Mouse (Mus musculus) ES-E14 (cell line): ENCODE measurements around the gene Eif2b1. TPM values are rescaled to one million over a fixed set of nuclear protein-coding genes. Genes with fewer than 3 reads are reported as not detected.

ENCODE experiments used
- DNase-seq: peaks from one replicate; pipeline ENCODE4 v3.0.0-alpha.2; 2013; ENCODE audit warnings: low read depth, low spot score
- H3K27ac ChIP-seq: 2 replicates; pipeline ENCODE4 v1.5.1; 2012; ENCODE audit warnings: low read depth, mild to moderate bottlenecking, low read length, moderate library complexity, mixed read lengths; ENCODE audit not compliant: poor library complexity, insufficient read depth, severe bottlenecking
- H3K36me3 ChIP-seq: 2 replicates; pipeline ENCODE4 v1.6.1; 2012; ENCODE audit warnings: mild to moderate bottlenecking, low read length, moderate library complexity, mixed read lengths; ENCODE audit not compliant: control insufficient read depth, poor library complexity, insufficient read depth, severe bottlenecking
- H3K4me1 ChIP-seq, 2 experiments: fragments of 150-350 bp in 1 of 2; sonication (generic) in 1 of 2; 2 replicates each; pipeline ENCODE4 v1.6.1; 2012; ENCODE audit warnings: low read length in 2 of 2, mild to moderate bottlenecking in 1 of 2, mixed read lengths in 1 of 2; ENCODE audit not compliant: control insufficient read depth in 2 of 2, insufficient read depth in 2 of 2, poor library complexity in 1 of 2
- H3K4me3 ChIP-seq, 2 experiments: fragments of 150-350 bp in 1 of 2; sonication (generic) in 1 of 2; 2 replicates each; pipeline ENCODE4 v1.5.1; 2012; ENCODE audit warnings: low read length in 2 of 2, low read depth in 1 of 2, mild to moderate bottlenecking in 1 of 2, mixed read lengths in 1 of 2; ENCODE audit not compliant: insufficient read depth in 1 of 2, poor library complexity in 1 of 2, severe bottlenecking in 1 of 2
- H3K9ac ChIP-seq: 2 replicates; pipeline ENCODE4 v1.6.1; 2012; ENCODE audit warnings: low read depth, mild to moderate bottlenecking, low read length, mixed read lengths; ENCODE audit not compliant: poor library complexity, insufficient read depth, severe bottlenecking
- H3K9me3 ChIP-seq: fragments of 150-350 bp; sonication (generic); 2 replicates; pipeline ENCODE4 v1.6.1; 2012; ENCODE audit warnings: low read depth, mild to moderate bottlenecking, low read length; ENCODE audit not compliant: control insufficient read depth, insufficient read depth
- CHD2 ChIP-seq: IDR thresholded peaks from 2 replicates; pipeline ENCODE4 v1.6.1; 2014; ENCODE audit warnings: mild to moderate bottlenecking, low read depth, low read length, inconsistent platforms
- HCFC1 ChIP-seq: IDR thresholded peaks from 2 replicates; pipeline ENCODE4 v1.6.1; 2012; ENCODE audit warnings: low read length, inconsistent platforms, borderline replicate concordance; ENCODE audit not compliant: insufficient read depth
- MAFK ChIP-seq: IDR thresholded peaks from 2 replicates; pipeline ENCODE4 v1.6.1; 2014; ENCODE audit warnings: mild to moderate bottlenecking, low read depth, low read length, inconsistent platforms; ENCODE audit not compliant: insufficient read depth
- ZC3H11A ChIP-seq: IDR thresholded peaks from 2 replicates; pipeline ENCODE4 v1.6.1; 2012; ENCODE audit warnings: low read depth, mild to moderate bottlenecking, inconsistent platforms, low read length, borderline replicate concordance
- ZNF384 ChIP-seq: IDR thresholded peaks from 2 replicates; pipeline ENCODE4 v1.6.1; 2012; ENCODE audit warnings: low read depth, low read length, inconsistent platforms
- in situ Hi-C, 2 experiments: fragments of 600-800 bp; cut with MboI; formaldehyde crosslinking; loops; one replicate each; pipeline ENCODE4 v1.15.1; 2025; ENCODE audit warnings: low sequenced_read_pairs in 2 of 2, inconsistent platforms in 1 of 2; ENCODE audit not compliant: unreplicated experiment in 2 of 2
- total RNA-seq: library from RNA; depleted of rRNA; stranded (reverse); fragments of 300-350 nt; gene quantifications from 2 replicates; pipeline ENCODE4 v1.2.3, GENCODE M21; 2012

Gene Eif2b1
- total RNA-seq, 1 experiment = 60.4 TPM

DNA sequence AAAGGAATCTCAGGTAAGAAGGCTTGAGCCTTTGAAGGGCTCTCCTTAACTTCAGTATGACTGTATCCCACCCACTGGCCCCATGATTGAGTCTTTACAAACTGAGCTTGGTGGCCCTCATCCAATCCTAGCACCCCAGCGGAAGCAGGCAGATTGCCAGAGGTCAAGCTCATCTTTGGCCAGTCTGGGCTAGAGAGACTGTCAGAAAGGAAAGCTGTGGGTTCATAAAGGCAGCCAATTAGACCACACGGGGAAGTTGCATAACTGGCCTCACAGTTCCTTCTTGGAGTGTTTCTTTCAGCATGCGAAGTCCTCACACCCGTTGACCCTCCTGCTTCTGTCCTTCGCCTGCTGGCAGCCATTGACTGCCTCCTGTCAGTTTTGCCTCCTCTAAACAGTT is 3.6 kb upstream of the Eif2b1 start:
- TF ChIP-seq HCFC1 (no peak), CHD2 (no peak), MAFK (no peak), ZC3H11A (no peak), ZNF384 (no peak)
- H3K36me3 ChIP-seq = peaks cover 22% of the 10 kb centered on the region
- DNase-seq = no peak

DNA sequence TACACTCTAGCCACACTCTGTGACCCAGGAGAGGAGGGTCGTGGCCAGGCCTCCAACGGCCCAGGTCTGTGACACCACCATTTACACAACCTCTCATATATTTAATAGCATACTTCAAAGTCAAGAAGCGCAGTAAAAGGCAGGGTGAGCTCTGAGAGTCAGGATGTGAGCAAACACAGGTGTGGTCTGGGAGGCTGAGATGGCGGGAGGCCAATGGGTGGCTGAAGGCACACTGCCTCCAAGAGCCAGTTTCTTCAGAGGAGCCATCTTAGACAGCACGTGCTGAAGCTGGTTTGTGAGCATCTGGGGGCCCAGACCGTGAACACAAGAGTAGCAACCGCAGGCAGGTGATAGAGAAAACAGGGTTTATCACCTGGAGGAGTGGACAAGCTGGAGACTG is 3.5 kb downstream of the Eif2b1 start:
- DNase-seq = no peak
- Histone ChIP-seq H3K27ac (no peak overlapping the region), H3K9me3 (no peaks in the 10 kb centered on the region; the same call in 1 of the 2 replicates), H3K4me3 (no peak overlapping the region), H3K9ac (no peak overlapping the region), H3K4me1 (peaks cover 0 to 4% of the 10 kb centered on the region in 2 experiments; a peak in 2 of 4 replicates), H3K36me3 (peaks cover 51% of the 10 kb centered on the region)
- in situ Hi-C loops = no loop called here
- TF ChIP-seq HCFC1 (no peak), MAFK (no peak), ZC3H11A (no peak), ZNF384 (no peak), CHD2 (no peak)

More for the DNA sequence above, 3.6 kb upstream of the Eif2b1 start:
- Histone ChIP-seq H3K4me3 (no peak overlapping the region), H3K4me1 (peaks cover 0 to 4% of the 10 kb centered on the region in 2 experiments; a peak in 2 of 4 replicates), H3K27ac (no peak overlapping the region), H3K9me3 (no peaks in the 10 kb centered on the region), H3K9ac (no peak overlapping the region)
- in situ Hi-C loops = no loop called here

DNA sequence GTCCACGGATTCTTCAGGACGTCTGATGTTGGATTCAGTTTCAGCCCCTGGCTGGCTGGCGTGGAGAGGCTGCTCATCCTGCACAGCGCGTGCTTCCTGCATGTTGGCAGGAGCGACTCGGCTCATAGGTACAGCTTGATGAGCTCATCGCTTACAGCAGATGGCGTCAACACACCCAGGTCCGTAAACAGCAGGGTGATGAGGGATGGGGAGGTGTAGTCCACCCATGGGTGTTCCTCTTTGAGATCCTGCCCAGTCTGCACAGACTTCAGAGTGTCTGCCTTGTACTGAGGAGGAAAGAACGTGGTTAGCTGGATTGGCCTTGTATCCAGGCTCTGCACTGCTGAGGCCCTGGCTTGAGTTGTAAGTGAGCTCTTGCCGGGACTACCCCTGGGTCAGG is 7.9 kb downstream of the Eif2b1 start:
- no peak for DNase-seq
- Histone ChIP-seq H3K9me3 (no peaks in the 10 kb centered on the region; the same call in 1 of the 2 replicates), H3K4me3 (no peak overlapping the region), H3K36me3 (peaks cover 64% of the 10 kb centered on the region), H3K9ac (no peak overlapping the region), H3K27ac (no peak overlapping the region), H3K4me1 (peaks cover 0 to 1% of the 10 kb centered on the region in 2 experiments; a peak in 1 of 4 replicates)
- in situ Hi-C loops = no loop called here
- no peak for TF ChIP-seq MAFK
- TF ChIP-seq HCFC1 = no peak
- no peak for TF ChIP-seq ZC3H11A
- no peak for TF ChIP-seq CHD2
- no peak for TF ChIP-seq ZNF384

DNA sequence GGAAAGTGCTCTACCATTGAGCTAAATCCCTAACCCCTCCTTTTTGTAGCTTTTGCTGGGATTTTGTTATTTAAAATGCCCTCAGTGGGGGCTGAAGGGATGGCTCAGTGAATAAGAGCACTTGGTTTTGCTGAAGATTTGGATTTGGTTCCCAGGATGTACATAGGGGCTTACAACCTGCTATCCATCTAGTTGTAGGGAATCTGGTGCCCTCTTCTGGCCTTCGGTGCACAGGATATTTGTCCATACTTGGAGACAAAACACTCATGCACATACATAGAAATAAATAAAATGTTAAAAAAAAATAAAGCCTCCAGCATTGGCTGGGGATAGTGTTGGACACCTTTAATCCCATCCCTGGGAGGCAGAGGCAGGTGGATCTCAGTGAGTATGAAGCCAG is 23.8 kb downstream of the Eif2b1 start:
- Histone ChIP-seq H3K9ac (no peak overlapping the region), H3K9me3 (no peaks in the 10 kb centered on the region), H3K36me3 (peaks cover 20% of the 10 kb centered on the region), H3K27ac (no peak overlapping the region), H3K4me3 (no peak overlapping the region), H3K4me1 (peaks cover 0 to 2% of the 10 kb centered on the region in 2 experiments; a peak in 1 of 4 replicates)
- no peak for TF ChIP-seq MAFK
- TF ChIP-seq CHD2 = no peak
- TF ChIP-seq ZNF384 = no peak
- no peak for TF ChIP-seq ZC3H11A
- TF ChIP-seq HCFC1 = no peak
- in situ Hi-C loops = no loop called here
- no peak for DNase-seq

DNA sequence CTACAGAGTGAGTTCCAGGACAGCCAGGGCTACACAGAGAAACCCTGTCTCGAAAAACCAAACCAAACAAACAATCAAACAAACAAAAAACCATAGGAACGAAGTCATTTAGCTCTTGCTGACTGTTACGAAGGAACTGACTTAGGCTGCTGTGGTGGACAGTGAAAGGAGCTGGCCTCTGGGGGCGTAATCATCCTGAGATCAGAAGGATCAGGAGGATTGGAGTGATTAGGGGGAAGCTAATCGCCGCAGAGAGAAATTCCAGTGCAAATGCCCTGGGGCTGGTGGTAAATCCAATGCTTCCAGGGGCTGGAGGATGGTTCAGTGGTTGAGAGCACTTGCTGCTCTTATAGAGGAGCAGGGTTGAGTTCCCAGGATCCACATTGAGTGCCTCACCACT is 25.3 kb downstream of the Eif2b1 start:
- TF ChIP-seq HCFC1 = no peak
- no peak for TF ChIP-seq ZNF384
- peaks cover 17% of the 10 kb centered on the region for H3K36me3 ChIP-seq
- no peak overlapping the region for H3K27ac ChIP-seq
- no peak overlapping the region; the same call in 1 of the 2 replicates for H3K9ac ChIP-seq
- H3K9me3 ChIP-seq = no peaks in the 10 kb centered on the region
- H3K4me3 ChIP-seq = peak overlapping the region; percentile 92 to 97; a peak in 3 of 4 replicates
- peaks cover 0 to 2% of the 10 kb centered on the region in 2 experiments; a peak in 1 of 4 replicates for H3K4me1 ChIP-seq
- in situ Hi-C loops = no loop called here
- no peak for DNase-seq
